Mouse (Mus musculus): ENCODE data around the gene Selenon. TPM values are rescaled to one million over a fixed set of nuclear protein-coding genes. Genes with fewer than 3 reads are reported as not detected.
"Not testable (repeated sequence)": the region's sequence is repeated elsewhere in the genome, so short reads cannot be mapped to it uniquely, and the experiment has no call there.

Gene Selenon
- polyA plus RNA-seq, 1 experiment = 46.4 TPM

DNA sequence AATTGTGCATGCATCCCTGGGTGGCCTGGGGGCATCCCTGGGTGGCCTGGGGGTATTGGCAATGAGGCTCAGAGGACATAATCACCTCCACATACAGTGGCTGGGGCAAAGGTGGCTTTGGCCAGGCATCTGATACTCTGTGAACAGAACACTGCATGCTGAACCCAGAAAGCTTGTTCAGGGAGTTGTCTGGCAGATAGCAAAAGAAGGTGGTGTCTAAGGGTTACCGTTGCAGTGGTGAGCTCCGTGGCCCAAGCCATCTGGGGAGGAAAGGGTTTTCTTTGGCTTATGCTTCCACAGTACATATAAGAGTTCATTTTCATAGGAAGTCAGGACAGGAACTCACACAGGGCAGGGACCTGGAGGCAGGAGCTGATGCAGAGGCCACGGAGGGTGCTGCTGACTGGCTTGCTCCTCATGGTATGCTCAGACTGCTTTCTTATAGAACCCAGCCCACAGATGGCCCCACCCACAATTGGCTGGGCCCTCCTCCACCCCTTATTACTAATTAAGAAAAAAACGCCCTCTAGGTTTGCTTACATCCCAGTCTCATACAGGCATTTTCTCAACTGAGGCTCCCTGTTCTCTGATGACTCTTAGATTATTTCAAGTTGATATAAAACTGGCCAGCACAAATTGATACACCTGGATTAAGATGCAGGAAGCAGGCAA is 48.1 kb downstream of the Selenon start:
- Histone ChIP-seq H3K4me3 (ENCODE audit: insufficient read depth, poor library complexity, severe bottlenecking) (no peak overlapping the region), H3K79me2 (ENCODE audit: control insufficient read depth, insufficient read depth) (no peaks in the 10 kb centered on the region), H3K36me3 (ENCODE audit: control insufficient read depth, insufficient read depth) (no peaks in the 10 kb centered on the region), H3ac (ENCODE audit: control insufficient read depth, insufficient read length, low read depth) (no peak overlapping the region), H3K79me3 (ENCODE audit: low read depth) (no peaks in the 10 kb centered on the region), H3K27me3 (ENCODE audit: control insufficient read depth, insufficient read depth, insufficient read length) (no peaks in the 10 kb centered on the region)
- TF ChIP-seq MAX (IDR thresholded peaks at IDR 0.05) = no peak
- TF ChIP-seq CEBPB (IDR thresholded peaks at IDR 0.05; ENCODE audit: low read depth) = no peak
- TF ChIP-seq USF1 (IDR thresholded peaks at IDR 0.05; ENCODE audit: low read depth) = no peak
- no peak for TF ChIP-seq MYOG (IDR thresholded peaks at IDR 0.05; ENCODE audit: control insufficient read depth, extremely low read depth, insufficient read length)
- no peak for TF ChIP-seq FOSL1 (IDR thresholded peaks at IDR 0.05; ENCODE audit: insufficient read depth, low read length, poor library complexity, severe bottlenecking)
- no peak for TF ChIP-seq MYOD1 (IDR thresholded peaks at IDR 0.05; ENCODE audit: control insufficient read depth, insufficient read length, low read depth)
- no peak for TF ChIP-seq CTCF (IDR thresholded peaks at IDR 0.05; ENCODE audit: control insufficient read depth, insufficient read depth, insufficient read length)

- no peak overlapping the region for H3K4me3 ChIP-seq (ENCODE audit: insufficient read depth, poor library complexity, severe bottlenecking)
- H3ac ChIP-seq (ENCODE audit: control insufficient read depth, insufficient read length, low read depth) = no peak overlapping the region
- H3K27me3 ChIP-seq (ENCODE audit: control insufficient read depth, insufficient read depth, insufficient read length) = no peaks in the 10 kb centered on the region
- no peaks in the 10 kb centered on the region for H3K79me2 ChIP-seq (ENCODE audit: control insufficient read depth, insufficient read depth)
- no peaks in the 10 kb centered on the region for H3K36me3 ChIP-seq (ENCODE audit: control insufficient read depth, insufficient read depth)
- TF ChIP-seq USF1 (IDR thresholded peaks at IDR 0.05; ENCODE audit: low read depth) (no peak), CEBPB (IDR thresholded peaks at IDR 0.05; ENCODE audit: low read depth) (no peak), MYOG (IDR thresholded peaks at IDR 0.05; ENCODE audit: control insufficient read depth, extremely low read depth, insufficient read length) (no peak), MAX (IDR thresholded peaks at IDR 0.05) (no peak), MYOD1 (IDR thresholded peaks at IDR 0.05; ENCODE audit: control insufficient read depth, insufficient read length, low read depth) (no peak), CTCF (IDR thresholded peaks at IDR 0.05; ENCODE audit: control insufficient read depth, insufficient read depth, insufficient read length) (no peak), FOSL1 (IDR thresholded peaks at IDR 0.05; ENCODE audit: insufficient read depth, low read length, poor library complexity, severe bottlenecking) (no peak)
- no peaks in the 10 kb centered on the region for H3K79me3 ChIP-seq (ENCODE audit: low read depth)
Measured at GRCm38 (mm10) chr4:134501095-134501494, 50.9 kb downstream of the Selenon start.

DNA sequence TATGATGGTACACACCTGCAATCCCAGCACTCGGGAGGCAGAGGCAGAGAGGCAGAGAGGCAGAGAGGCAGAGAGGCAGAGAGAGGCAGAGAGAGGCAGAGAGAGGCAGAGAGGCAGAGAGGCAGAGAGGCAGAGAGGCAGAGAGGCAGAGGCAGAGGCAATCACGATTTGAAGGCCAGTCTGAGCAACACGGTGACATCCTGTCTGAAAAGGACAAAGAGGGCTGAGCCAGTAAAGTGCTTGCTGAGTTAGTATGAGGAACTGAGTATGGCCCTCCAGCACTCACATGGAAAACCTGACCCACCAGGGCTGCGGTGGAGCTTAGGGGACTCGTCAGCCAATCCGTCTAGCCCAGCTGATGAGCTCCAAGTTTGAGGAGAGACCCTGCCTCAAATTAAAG is 53.0 kb downstream of the Selenon start:
- not testable (repeated sequence) for H3K79me2 ChIP-seq (ENCODE audit: control insufficient read depth, insufficient read depth); H3K4me3 ChIP-seq (ENCODE audit: insufficient read depth, poor library complexity, severe bottlenecking); H3K79me3 ChIP-seq (ENCODE audit: low read depth); H3K27me3 ChIP-seq (ENCODE audit: control insufficient read depth, insufficient read depth, insufficient read length); H3K36me3 ChIP-seq (ENCODE audit: control insufficient read depth, insufficient read depth); H3ac ChIP-seq (ENCODE audit: control insufficient read depth, insufficient read length, low read depth)

- no peaks in the 10 kb centered on the region for H3K27me3 ChIP-seq (ENCODE audit: control insufficient read depth, insufficient read depth, insufficient read length)
- TF ChIP-seq CTCF (IDR thresholded peaks at IDR 0.05; ENCODE audit: control insufficient read depth, insufficient read depth, insufficient read length) (no peak), MAX (IDR thresholded peaks at IDR 0.05) (no peak), FOSL1 (IDR thresholded peaks at IDR 0.05; ENCODE audit: insufficient read depth, low read length, poor library complexity, severe bottlenecking) (no peak), CEBPB (IDR thresholded peaks at IDR 0.05; ENCODE audit: low read depth) (no peak)
- no peak overlapping the region for H3K4me3 ChIP-seq (ENCODE audit: insufficient read depth, poor library complexity, severe bottlenecking)
- no peaks in the 10 kb centered on the region for H3K79me3 ChIP-seq (ENCODE audit: low read depth)
- no peaks in the 10 kb centered on the region for H3K79me2 ChIP-seq (ENCODE audit: control insufficient read depth, insufficient read depth)
- H3ac ChIP-seq (ENCODE audit: control insufficient read depth, insufficient read length, low read depth) = no peak overlapping the region
- no peaks in the 10 kb centered on the region for H3K36me3 ChIP-seq (ENCODE audit: control insufficient read depth, insufficient read depth)
Measured at GRCm38 (mm10) chr4:134497986-134498731, 53.8 kb downstream of the Selenon start.

DNA sequence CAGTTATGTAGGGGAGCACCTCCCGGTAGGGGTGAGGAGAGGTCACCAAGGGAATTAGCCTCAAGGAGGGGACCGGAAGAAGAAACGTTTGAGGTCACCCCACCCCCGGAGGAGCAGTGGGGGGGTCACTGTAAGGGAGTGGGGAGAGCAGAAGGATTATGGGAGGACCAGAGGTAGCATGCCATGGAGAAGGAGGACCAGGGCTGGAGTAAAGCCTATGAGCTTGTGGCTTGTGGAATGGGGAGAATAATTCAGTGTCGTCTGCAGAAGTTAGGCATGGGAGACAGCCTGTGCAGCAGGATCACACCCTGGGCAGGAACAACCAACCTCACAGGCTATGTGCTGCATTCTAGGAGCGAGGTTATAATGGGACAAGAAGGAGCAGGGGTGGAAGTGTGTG is 54.7 kb downstream of the Selenon start:
- Histone ChIP-seq H3K79me2 (ENCODE audit: control insufficient read depth, insufficient read depth) (no peaks in the 10 kb centered on the region), H3K36me3 (ENCODE audit: control insufficient read depth, insufficient read depth) (no peaks in the 10 kb centered on the region), H3ac (ENCODE audit: control insufficient read depth, insufficient read length, low read depth) (peak overlapping the region; percentile 34), H3K79me3 (ENCODE audit: low read depth) (no peaks in the 10 kb centered on the region), H3K27me3 (ENCODE audit: control insufficient read depth, insufficient read depth, insufficient read length) (no peaks in the 10 kb centered on the region), H3K4me3 (ENCODE audit: insufficient read depth, poor library complexity, severe bottlenecking) (peak overlapping the region; percentile 18)
- TF ChIP-seq FOSL1 (IDR thresholded peaks at IDR 0.05; ENCODE audit: insufficient read depth, low read length, poor library complexity, severe bottlenecking) = no peak
- TF ChIP-seq CEBPB (IDR thresholded peaks at IDR 0.05; ENCODE audit: low read depth) = no peak
- no peak for TF ChIP-seq USF1 (IDR thresholded peaks at IDR 0.05; ENCODE audit: low read depth)
- TF ChIP-seq MYOD1 (IDR thresholded peaks at IDR 0.05; ENCODE audit: control insufficient read depth, insufficient read length, low read depth) = no peak
- TF ChIP-seq MAX (IDR thresholded peaks at IDR 0.05) = no peak
- no peak for TF ChIP-seq MYOG (IDR thresholded peaks at IDR 0.05; ENCODE audit: control insufficient read depth, extremely low read depth, insufficient read length)
- TF ChIP-seq CTCF (IDR thresholded peaks at IDR 0.05; ENCODE audit: control insufficient read depth, insufficient read depth, insufficient read length) = no peak

All from C2C12 (cell line).